ENCODE assay signal across 8 mouse cellular contexts in the genomic region with DNA sequence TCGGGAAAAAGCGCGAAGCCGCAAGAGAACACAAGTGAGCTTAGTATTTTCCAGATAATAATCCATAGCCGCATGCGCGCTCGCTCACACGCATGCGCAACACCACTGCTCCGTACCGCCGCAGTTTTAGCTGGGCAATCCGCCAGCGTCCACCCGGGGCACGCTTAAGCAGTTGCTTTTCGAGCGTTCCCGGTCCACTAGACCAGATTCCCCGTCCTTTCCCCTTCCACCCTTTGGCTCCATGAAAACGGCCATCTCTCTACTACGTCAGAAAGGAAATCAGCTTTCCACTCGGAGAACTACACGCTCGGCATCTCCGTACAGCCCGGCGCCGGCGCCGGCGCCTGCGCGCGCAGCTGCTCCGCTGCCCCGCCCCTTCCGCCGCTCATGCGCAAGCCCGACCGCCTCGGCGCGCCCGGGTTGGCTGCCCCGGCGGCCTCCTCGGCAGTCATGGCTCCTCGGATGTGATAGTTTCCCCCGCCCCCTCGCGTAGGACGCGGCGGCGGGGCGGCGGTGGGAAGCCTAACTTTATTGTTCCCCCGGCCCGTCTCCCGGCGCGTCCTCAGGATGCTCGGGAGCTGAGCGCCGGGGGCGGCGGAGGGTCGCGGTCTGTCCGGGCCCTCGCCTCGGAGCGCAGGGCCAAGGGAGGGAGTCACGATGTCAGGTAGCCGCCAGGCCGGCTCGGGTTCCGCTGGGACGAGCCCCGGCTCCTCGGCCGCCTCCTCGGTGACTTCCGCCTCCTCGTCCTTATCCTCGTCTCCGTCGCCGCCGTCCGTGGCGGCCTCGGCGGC. TPM values are rescaled to one million over a fixed set of nuclear protein-coding genes. Genes with fewer than 3 reads are reported as not detected.
DNase-seq lines count a peak whose midpoint lies in the region; ATAC-seq and TF ChIP-seq lines count a peak whose summit lies in the region.
"Not testable (repeated sequence)": the region's sequence is repeated elsewhere in the genome, so short reads cannot be mapped to it uniquely, and the experiment has no call there.

Gene Cop1 (plus strand): TSS at position 540 of the 791 bp plus-strand sequence.

- not testable (repeated sequence) for TF ChIP-seq CTCF in midbrain, postnatal 0 days (IDR thresholded peaks at IDR 0.05)

- DNase-seq in 3T3-L1 (ENCODE audit: low read depth, low spot score), result peak; percentile 86
- peak; percentile 80 to 81 for DNase-seq in adrenal gland, postnatal 4 days (ENCODE audit: low spot score in 2 of 2)
- DNase-seq in embryonic facial prominence, embryonic 14.5 days (ENCODE audit: low spot score), result peak; percentile 96
- peak; percentile 90 for DNase-seq in heart, adult 8-10 months (ENCODE audit: low spot score)
- peak; percentile 89 for DNase-seq in kidney, adult 9 months
- DNase-seq in limb, embryonic 14.5 days (ENCODE audit: low spot score), result peak; percentile 91
- peak; percentile 95 for DNase-seq in midbrain, postnatal 0 days (ENCODE audit: low spot score)
- DNase-seq in spleen, postnatal 14 days (ENCODE audit: low spot score in 2 of 2), result peak; percentile 80 to 88

- peak within 1 kb of the TSS; percentile 94 for H3K27ac ChIP-seq in embryonic facial prominence, embryonic 14.5 days (replicated peaks; ENCODE audit: low read depth, low read length)
- H3K27ac ChIP-seq in limb, embryonic 14.5 days (replicated peaks; ENCODE audit: low read depth, low read length), result peak within 1 kb of the TSS; percentile 95
- H3K27ac ChIP-seq in midbrain, postnatal 0 days (ENCODE audit: low read depth, low read length), result peak within 1 kb of the TSS; percentile 91

- peak; percentile 98 for ATAC-seq in embryonic facial prominence, embryonic 14.5 days (ENCODE audit: low read depth)
- peak; percentile 98 for ATAC-seq in limb, embryonic 14.5 days (ENCODE audit: low FRiP score, low read depth)
- peak; percentile 97 for ATAC-seq in midbrain, postnatal 0 days (ENCODE audit: low FRiP score)

- H3K27me3 ChIP-seq in embryonic facial prominence, embryonic 14.5 days (replicated peaks; ENCODE audit: control insufficient read depth, insufficient read depth, low read length); limb, embryonic 14.5 days (ENCODE audit: control insufficient read depth, insufficient read depth, low read length); midbrain, postnatal 0 days (ENCODE audit: insufficient read depth, low read length): not testable (repeated sequence)

- H3K9me3 ChIP-seq in embryonic facial prominence, embryonic 14.5 days (ENCODE audit: control insufficient read depth, low read length); limb, embryonic 14.5 days (ENCODE audit: control insufficient read depth, low read length); midbrain, postnatal 0 days (ENCODE audit: low read length): not testable (repeated sequence)

- peaks cover 12% of the 10 kb centered on the region for H3K4me1 ChIP-seq in embryonic facial prominence, embryonic 14.5 days (ENCODE audit: control insufficient read depth, insufficient read depth, low read length)
- H3K4me1 ChIP-seq in limb, embryonic 14.5 days (ENCODE audit: control insufficient read depth, insufficient read depth, low read length), result peaks cover 13% of the 10 kb centered on the region
- H3K4me1 ChIP-seq in midbrain, postnatal 0 days (ENCODE audit: insufficient read depth, low read length), result not testable (repeated sequence)

- peak within 1 kb of the TSS; percentile 75 for H3K4me2 ChIP-seq in embryonic facial prominence, embryonic 14.5 days (ENCODE audit: low read depth, low read length)
- peak within 1 kb of the TSS; percentile 57 for H3K4me2 ChIP-seq in limb, embryonic 14.5 days (replicated peaks; ENCODE audit: low read depth, low read length, severe bottlenecking)
- H3K4me2 ChIP-seq in midbrain, postnatal 0 days (ENCODE audit: low read depth, low read length, poor library complexity, severe bottlenecking), result peak within 1 kb of the TSS; percentile 58

- H3K4me3 ChIP-seq in embryonic facial prominence, embryonic 14.5 days (ENCODE audit: low read depth, low read length), result peak within 1 kb of the TSS; percentile 62
- peak within 1 kb of the TSS; percentile 67 for H3K4me3 ChIP-seq in limb, embryonic 14.5 days (replicated peaks; ENCODE audit: low read length)
- H3K4me3 ChIP-seq in midbrain, postnatal 0 days (ENCODE audit: low read depth, low read length), result peak within 1 kb of the TSS; percentile 48

- H3K9ac ChIP-seq in embryonic facial prominence, embryonic 14.5 days (ENCODE audit: low read depth, low read length), result peak within 1 kb of the TSS; percentile 77
- H3K9ac ChIP-seq in limb, embryonic 14.5 days (ENCODE audit: low read depth, low read length, severe bottlenecking), result peak within 1 kb of the TSS; percentile 70
- H3K9ac ChIP-seq in midbrain, postnatal 0 days (replicated peaks; ENCODE audit: low read length, poor library complexity, severe bottlenecking), result peak within 1 kb of the TSS; percentile 70

- peak; percentile 99; the same call in 1 of the 2 replicates for TF ChIP-seq POLR2A in limb, embryonic 14.5 days (IDR thresholded peaks at IDR 0.05; ENCODE audit: borderline replicate concordance, extremely low read depth, insufficient read depth, insufficient read length)

- H3K36me3 ChIP-seq in embryonic facial prominence, embryonic 14.5 days (ENCODE audit: control insufficient read depth, insufficient read depth, low read length); limb, embryonic 14.5 days (ENCODE audit: control insufficient read depth, insufficient read depth, low read length); midbrain, postnatal 0 days (ENCODE audit: insufficient read depth, low read length): not testable (repeated sequence)

- under 1% methylated on average over 42 of the region's 97 CpGs for WGBS in embryonic facial prominence, embryonic 14.5 days
- WGBS in limb, embryonic 14.5 days, result under 1% methylated on average over 63 of the region's 97 CpGs
- under 1% methylated on average over 65 of the region's 97 CpGs for WGBS in midbrain, postnatal 0 days

RNA-seq across cellular contexts. Expression of gene Cop1, which starts in this region (rescaled TPM):
- total RNA-seq in adrenal gland, postnatal 4 days (2021), result 100 to 1,000 TPM; 136 to 153 TPM
- polyA plus RNA-seq in embryonic facial prominence, embryonic 14.5 days (2014; fragmentation: Nextera tagmentation; extraction: Ambion mirVana), result 72.5 and 80.9 TPM in 2 replicates
- total RNA-seq in heart, adult 8-10 months (2022), result 100 to 1,000 TPM; 107 to 139 (median 124) TPM
- polyA plus RNA-seq in limb, embryonic 14.5 days (2012; rRNA removed), result 99.1 and 112 TPM in 2 replicates
- polyA plus RNA-seq in limb, embryonic 14.5 days (2014; fragmentation: Nextera tagmentation; extraction: Ambion mirVana), result 115 and 138 TPM in 2 replicates
- total RNA-seq in midbrain, postnatal 0 days (2014; rRNA removed), result 122 and 133 TPM in 2 replicates
- polyA plus RNA-seq in midbrain, postnatal 0 days (2015; fragmentation: Nextera tagmentation; extraction: Ambion mirVana), result 51.6 and 59.7 TPM in 2 replicates

Comparison
In these comparisons a context has a peak if more than half of its experiments do, and no peak if none do; other contexts are left out.
1. Peak in every context shown above with its lines: DNase-seq, ATAC-seq, H3K4me3 ChIP-seq and H3K27ac ChIP-seq.